Mouse (Mus musculus) heart, embryonic 10.5 days (tissue): ENCODE data around the gene Plekha8. TPM values are rescaled to one million over a fixed set of nuclear protein-coding genes. Genes with fewer than 3 reads are reported as not detected.

Experiments used
- DNase-seq: peaks from one replicate; pipeline ENCODE4 v3.0.0-alpha.2; 2017; ENCODE audit warnings: low spot score
- H3K27ac ChIP-seq: fragments of 300-500 bp; sonication (generic); 2 replicates; pipeline ENCODE4 v1.5.1; 2016; ENCODE audit warnings: mild to moderate bottlenecking
- H3K27me3 ChIP-seq: fragments of 300-500 bp; sonication (generic); 2 replicates; pipeline ENCODE4 v1.6.1; 2016; ENCODE audit warnings: mild to moderate bottlenecking; ENCODE audit not compliant: poor library complexity, insufficient read depth, severe bottlenecking
- H3K36me3 ChIP-seq: fragments of 300-500 bp; sonication (generic); 2 replicates; pipeline ENCODE4 v1.6.1; 2016; ENCODE audit warnings: mild to moderate bottlenecking, moderate library complexity
- H3K4me1 ChIP-seq: fragments of 300-500 bp; sonication (generic); 2 replicates; pipeline ENCODE4 v1.6.1; 2016; ENCODE audit warnings: mild to moderate bottlenecking
- H3K4me3 ChIP-seq: fragments of 300-500 bp; sonication (generic); 2 replicates; pipeline ENCODE4 v1.5.1; 2016; ENCODE audit warnings: mild to moderate bottlenecking, moderate library complexity
- H3K9me3 ChIP-seq: fragments of 300-500 bp; sonication (generic); 2 replicates; pipeline ENCODE4 v1.6.1; 2016; ENCODE audit warnings: mild to moderate bottlenecking, moderate library complexity
- WGBS: fragments of 180-500 bp; shearing (Covaris S2); methylation state at CpG from one replicate; pipeline ENCODE4 v1.1.7; 2016; 5-methylcytosine and 5-hydroxymethylcytosine counted together
- polyA plus RNA-seq: library from polyadenylated mRNA; unstranded; fragments of >200 nt; fragmentation: Nextera tagmentation; extraction: Ambion mirVana; gene quantifications from 2 replicates; pipeline ENCODE4 v1.2.1, GENCODE M21; 2016

Plekha8 gene
- polyA plus RNA-seq, 1 experiment from 2014 or later = 10.3 TPM

DNA sequence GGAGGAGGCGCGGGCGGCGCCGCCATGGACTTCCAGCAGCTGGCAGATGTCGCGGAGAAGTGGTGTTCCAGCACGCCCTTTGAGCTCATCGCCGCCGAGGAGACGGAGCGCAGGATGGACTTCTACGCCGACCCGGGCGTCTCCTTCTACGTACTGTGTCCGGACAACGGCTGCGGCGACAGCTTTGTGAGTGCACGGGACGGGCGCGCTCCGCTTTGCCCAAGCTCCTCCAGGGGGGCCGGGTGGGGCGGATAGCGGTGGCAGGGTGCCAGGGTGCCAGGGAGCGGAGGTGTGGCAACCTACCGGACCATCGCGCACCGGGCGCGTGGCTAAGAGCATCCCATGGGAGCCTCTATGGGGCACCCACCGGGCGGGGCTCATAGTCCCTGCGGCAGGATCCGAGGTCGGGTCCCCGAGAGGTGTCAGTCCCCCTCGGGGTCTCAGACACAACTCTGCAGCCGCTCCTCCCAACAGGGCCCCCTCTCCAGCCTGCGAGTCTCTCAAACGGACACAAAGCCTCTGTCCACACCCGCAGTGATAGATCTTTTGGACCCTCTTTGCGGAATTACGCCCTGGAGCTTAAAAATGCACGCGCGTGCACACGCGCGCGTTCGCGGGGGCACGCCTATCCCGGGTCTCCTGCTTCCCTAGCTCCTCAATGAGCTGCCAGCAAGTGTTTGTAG lies 87.0 kb downstream of the Plekha8 start:
- Histone ChIP-seq H3K27me3 (peaks cover 37% of the 10 kb centered on the region), H3K4me3 (peak overlapping the region; percentile 90), H3K27ac (peak overlapping the region; percentile 79), H3K36me3 (no peaks in the 10 kb centered on the region), H3K4me1 (peaks cover 24% of the 10 kb centered on the region), H3K9me3 (no peaks in the 10 kb centered on the region)
- WGBS = under 1% methylated on average over 61 of the region's 61 CpGs
- DNase-seq = peak; percentile 78

DNA sequence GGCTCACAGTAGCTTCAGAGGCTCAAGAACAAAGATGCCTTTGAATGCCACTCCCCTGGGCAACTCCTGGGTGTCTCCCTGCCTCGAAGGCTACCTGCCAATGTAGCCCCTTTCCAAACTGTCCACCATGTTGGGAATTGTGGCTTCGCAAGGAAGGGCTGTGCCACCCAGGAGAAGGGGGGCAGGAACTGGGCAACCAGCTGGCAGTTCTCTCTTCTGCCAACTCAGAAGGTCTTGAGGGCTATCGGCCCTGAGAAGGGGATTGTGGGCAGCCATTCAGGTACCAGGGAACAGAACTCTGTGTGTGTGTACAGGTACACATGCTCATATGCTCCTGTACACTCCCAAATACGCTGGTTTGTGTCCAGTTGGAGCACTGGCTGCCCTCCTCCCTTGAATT lies 89.2 kb downstream of the Plekha8 start:
- 78% methylated on average over 4 of the region's 4 CpGs for WGBS

GRCm38 (mm10) chr6:54685103-54685502 lies 90.2 kb downstream of the Plekha8 start:
- H3K27ac ChIP-seq = no peak overlapping the region
- peaks cover 24% of the 10 kb centered on the region for H3K4me1 ChIP-seq
- H3K4me3 ChIP-seq = no peak overlapping the region
- H3K9me3 ChIP-seq = no peaks in the 10 kb centered on the region
- H3K36me3 ChIP-seq = no peaks in the 10 kb centered on the region
- no peak for DNase-seq
- H3K27me3 ChIP-seq = peaks cover 46% of the 10 kb centered on the region
- WGBS = 78% methylated on average over 5 of the region's 5 CpGs

More for the DNA sequence above, 89.2 kb downstream of the Plekha8 start:
- H3K27ac ChIP-seq = no peak overlapping the region
- DNase-seq = no peak
- H3K36me3 ChIP-seq = no peaks in the 10 kb centered on the region
- H3K27me3 ChIP-seq = peaks cover 54% of the 10 kb centered on the region
- H3K9me3 ChIP-seq = no peaks in the 10 kb centered on the region
- H3K4me1 ChIP-seq = peaks cover 24% of the 10 kb centered on the region
- H3K4me3 ChIP-seq = no peak overlapping the region

GRCm38 (mm10) chr6:54685716-54686395 lies 90.9 kb downstream of the Plekha8 start:
- 47% methylated on average over 14 of the region's 14 CpGs for WGBS
- Histone ChIP-seq H3K4me3 (no peak overlapping the region), H3K9me3 (no peaks in the 10 kb centered on the region), H3K27me3 (peaks cover 46% of the 10 kb centered on the region), H3K27ac (no peak overlapping the region), H3K4me1 (peaks cover 23% of the 10 kb centered on the region), H3K36me3 (no peaks in the 10 kb centered on the region)
- no peak for DNase-seq

GRCm38 (mm10) chr6:54686946-54687737 lies 92.2 kb downstream of the Plekha8 start:
- DNase-seq = no peak
- no peak overlapping the region for H3K4me3 ChIP-seq
- peaks cover 23% of the 10 kb centered on the region for H3K4me1 ChIP-seq
- peaks cover 49% of the 10 kb centered on the region for H3K27me3 ChIP-seq
- no peaks in the 10 kb centered on the region for H3K36me3 ChIP-seq
- H3K9me3 ChIP-seq = no peaks in the 10 kb centered on the region
- 86% methylated on average over 21 of the region's 21 CpGs for WGBS
- H3K27ac ChIP-seq = no peak overlapping the region

GRCm38 (mm10) chr6:54688467-54689323 lies 93.8 kb downstream of the Plekha8 start:
- no peaks in the 10 kb centered on the region for H3K36me3 ChIP-seq
- no peaks in the 10 kb centered on the region for H3K9me3 ChIP-seq
- no peak overlapping the region for H3K27ac ChIP-seq
- no peak for DNase-seq
- 73% methylated on average over 18 of the region's 18 CpGs for WGBS
- peaks cover 33% of the 10 kb centered on the region for H3K27me3 ChIP-seq
- H3K4me1 ChIP-seq = peaks cover 18% of the 10 kb centered on the region
- no peak overlapping the region for H3K4me3 ChIP-seq

DNA sequence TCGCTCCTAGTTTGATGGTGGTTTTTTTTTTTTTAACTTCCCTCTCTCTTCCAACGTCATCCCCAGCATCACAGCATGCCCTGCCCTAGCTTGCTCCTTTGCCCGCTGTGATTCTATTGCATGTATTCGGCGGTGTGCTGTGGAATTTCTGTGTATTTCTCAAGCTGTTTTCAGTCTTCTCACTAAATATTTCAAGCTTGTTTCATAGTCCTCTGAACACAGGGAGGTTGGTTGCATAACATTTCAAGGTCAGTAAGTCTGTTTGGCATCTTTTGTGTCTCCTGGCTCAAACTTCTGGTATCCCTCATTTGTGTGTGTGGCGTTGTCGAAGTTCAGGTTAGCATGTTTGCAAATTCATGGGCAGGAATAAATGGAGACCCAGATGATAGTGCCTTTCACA lies 94.8 kb downstream of the Plekha8 start:
- Histone ChIP-seq H3K9me3 (no peaks in the 10 kb centered on the region), H3K4me1 (peaks cover 18% of the 10 kb centered on the region), H3K27ac (no peak overlapping the region), H3K4me3 (no peak overlapping the region), H3K27me3 (peaks cover 25% of the 10 kb centered on the region; the same call in 1 of the 2 replicates), H3K36me3 (no peaks in the 10 kb centered on the region)
- DNase-seq = peak; percentile 11
- 85% methylated on average over 7 of the region's 7 CpGs for WGBS

- Histone ChIP-seq H3K36me3 (no peaks in the 10 kb centered on the region), H3K27ac (no peak overlapping the region), H3K9me3 (no peaks in the 10 kb centered on the region), H3K4me3 (no peak overlapping the region), H3K27me3 (peaks cover 25% of the 10 kb centered on the region; the same call in 1 of the 2 replicates), H3K4me1 (peaks cover 13% of the 10 kb centered on the region)
- no peak for DNase-seq
- WGBS = 67% methylated on average over 13 of the region's 13 CpGs
These were observed 95.9 kb downstream of the Plekha8 start for GRCm38 (mm10) chr6:54690838-54691237.

DNA sequence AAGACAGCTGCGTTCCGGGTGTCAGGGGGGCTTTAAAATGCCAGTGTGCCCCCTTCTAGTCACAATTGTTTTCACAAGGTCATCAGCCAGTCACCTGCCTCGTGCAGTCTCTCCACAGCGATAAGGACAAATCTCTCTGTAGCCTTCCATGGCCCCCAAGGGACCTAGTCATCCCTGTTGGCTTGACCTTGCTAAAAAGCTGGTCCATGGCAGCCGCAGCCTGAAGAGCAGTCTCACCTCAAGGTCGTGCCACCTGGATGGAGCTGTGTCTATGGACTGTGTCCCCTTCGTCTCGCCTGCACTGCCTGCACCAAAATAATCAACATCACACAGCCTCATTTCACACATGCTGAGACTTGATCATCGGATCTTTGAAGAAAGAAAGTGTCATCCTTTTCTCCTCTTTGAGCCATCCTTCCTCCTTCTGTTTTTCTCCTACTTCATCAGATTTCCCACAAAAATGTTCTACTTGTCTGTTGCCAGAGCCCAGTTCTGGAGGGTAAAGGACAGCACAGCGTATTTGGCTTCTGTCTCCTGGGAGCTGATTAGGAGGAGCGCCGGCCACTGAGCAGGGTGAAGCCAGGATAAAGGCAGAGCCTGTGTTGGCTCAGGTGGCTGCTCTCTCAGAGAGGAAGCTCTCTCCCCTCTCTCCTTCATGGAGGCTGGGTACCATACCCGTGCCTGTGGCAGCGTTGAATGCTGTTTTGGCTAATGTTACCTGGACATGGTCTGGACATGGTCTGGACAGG lies 96.6 kb downstream of the Plekha8 start:
- DNase-seq = peak; percentile 47
- no peak overlapping the region for H3K27ac ChIP-seq
- H3K4me3 ChIP-seq = no peak overlapping the region
- no peaks in the 10 kb centered on the region for H3K9me3 ChIP-seq
- peaks cover 25% of the 10 kb centered on the region; the same call in 1 of the 2 replicates for H3K27me3 ChIP-seq
- no peaks in the 10 kb centered on the region for H3K36me3 ChIP-seq
- H3K4me1 ChIP-seq = peaks cover 10% of the 10 kb centered on the region
- WGBS = 61% methylated on average over 14 of the region's 14 CpGs

DNA sequence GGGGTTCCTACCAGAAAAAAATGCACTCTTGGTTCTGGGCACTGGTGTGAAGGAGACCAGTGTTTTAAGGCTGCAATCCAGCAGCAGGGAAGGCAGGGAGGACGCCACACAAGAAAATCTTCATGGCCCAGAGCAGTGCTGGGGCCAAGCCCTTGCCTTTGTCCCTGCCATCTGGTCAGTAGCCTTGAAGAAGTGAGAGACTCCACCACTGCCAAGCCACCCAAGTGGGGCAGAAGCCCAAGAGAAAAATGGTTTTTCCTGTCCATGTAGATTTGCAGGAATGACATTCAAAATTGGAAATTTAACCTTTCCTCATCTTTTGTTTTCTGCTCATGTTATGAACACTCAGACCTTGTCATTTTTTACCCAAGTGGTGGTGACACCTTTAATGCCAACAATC lies 97.3 kb downstream of the Plekha8 start:
- Histone ChIP-seq H3K9me3 (no peaks in the 10 kb centered on the region), H3K4me3 (no peak overlapping the region), H3K4me1 (peaks cover 10% of the 10 kb centered on the region), H3K27ac (no peak overlapping the region), H3K27me3 (peaks cover 25% of the 10 kb centered on the region; the same call in 1 of the 2 replicates), H3K36me3 (no peaks in the 10 kb centered on the region)
- WGBS = 76% methylated on average over 1 of the region's 1 CpGs
- DNase-seq = peak; percentile 30

DNA sequence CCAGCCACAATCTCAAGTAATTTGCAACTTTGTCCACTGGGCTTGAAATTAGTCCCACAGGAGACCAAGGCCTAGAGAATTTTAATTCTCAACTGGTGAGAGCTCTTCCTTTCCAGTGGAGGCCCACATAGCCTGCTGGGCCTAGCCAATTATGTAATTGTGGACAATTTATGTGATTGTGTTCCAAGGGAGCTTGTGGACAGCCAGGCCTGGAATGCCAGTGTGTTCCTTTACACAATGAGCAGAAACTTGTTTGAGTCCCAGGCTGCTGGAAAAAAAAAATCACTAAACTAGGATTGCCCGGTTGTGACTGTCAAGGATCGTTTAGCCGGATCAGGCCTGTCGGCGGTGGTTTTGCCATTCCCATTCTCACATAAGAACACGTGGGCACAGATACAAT lies 98.4 kb downstream of the Plekha8 start:
- 94% methylated on average over 6 of the region's 6 CpGs for WGBS
- H3K4me3 ChIP-seq = no peak overlapping the region
- no peaks in the 10 kb centered on the region for H3K36me3 ChIP-seq
- DNase-seq = no peak
- no peaks in the 10 kb centered on the region for H3K9me3 ChIP-seq
- H3K27ac ChIP-seq = no peak overlapping the region
- H3K27me3 ChIP-seq = peaks cover 15% of the 10 kb centered on the region; the same call in 1 of the 2 replicates
- H3K4me1 ChIP-seq = peaks cover 10% of the 10 kb centered on the region
